Mouse (Mus musculus): Measurements from ENCODE around the gene S100a10.

S100a10 gene

DNA sequence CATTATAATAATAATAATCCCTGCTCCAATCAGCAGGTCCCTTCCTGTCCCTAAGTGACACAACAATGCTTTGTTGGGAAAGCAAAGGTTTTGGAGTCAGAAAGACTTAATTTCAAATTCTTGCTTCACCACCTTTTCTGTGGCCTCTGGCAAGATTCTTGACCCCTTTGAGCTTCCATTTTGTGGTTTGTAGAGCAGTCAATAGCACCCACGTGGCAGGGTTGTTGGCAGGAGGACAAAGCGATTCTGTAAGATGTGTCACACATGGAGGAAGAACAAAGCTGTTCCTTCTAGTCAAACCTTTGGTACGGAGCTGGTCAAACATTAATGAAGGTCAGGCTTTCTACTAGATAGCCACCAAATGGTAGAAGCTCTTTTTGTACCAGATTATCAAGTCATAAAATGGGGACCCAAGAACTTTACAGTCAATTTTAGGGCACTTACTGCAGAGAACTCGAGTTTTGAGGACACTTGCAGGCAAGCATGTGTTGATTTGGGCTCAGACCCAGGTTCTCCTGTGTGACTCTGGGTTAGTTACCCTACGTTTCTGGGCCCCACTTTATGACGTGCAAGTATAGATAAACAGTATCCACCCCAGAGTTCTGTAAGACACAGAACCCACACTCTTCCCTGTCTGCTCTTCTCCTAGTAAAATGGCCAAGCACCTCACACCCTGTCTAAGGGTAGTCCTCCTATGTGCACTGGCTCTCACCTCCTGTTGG is 24.6 kb downstream of the S100a10 start:
- no peak for DNase-seq (ENCODE audit: low read depth, low spot score)

DNA sequence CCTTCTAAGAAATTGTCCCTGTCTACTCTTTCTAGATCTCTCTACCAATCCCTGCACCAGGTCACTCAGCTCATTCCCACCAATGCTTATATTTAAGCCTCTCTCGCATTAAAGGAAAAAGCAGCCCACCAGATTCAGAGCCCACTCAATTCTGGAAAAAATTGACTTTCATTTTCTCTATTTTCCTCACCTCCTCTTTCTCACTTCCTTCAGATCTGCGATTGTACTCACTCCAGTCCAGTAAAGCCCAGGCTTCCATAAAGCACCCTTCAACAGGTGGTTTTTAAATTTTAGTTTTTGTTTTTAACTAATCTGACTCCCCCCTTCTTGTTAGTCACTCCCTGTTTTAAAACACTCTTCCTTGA is 25.1 kb downstream of the S100a10 start:
- DNase-seq (ENCODE audit: low read depth, low spot score) = no peak

DNA sequence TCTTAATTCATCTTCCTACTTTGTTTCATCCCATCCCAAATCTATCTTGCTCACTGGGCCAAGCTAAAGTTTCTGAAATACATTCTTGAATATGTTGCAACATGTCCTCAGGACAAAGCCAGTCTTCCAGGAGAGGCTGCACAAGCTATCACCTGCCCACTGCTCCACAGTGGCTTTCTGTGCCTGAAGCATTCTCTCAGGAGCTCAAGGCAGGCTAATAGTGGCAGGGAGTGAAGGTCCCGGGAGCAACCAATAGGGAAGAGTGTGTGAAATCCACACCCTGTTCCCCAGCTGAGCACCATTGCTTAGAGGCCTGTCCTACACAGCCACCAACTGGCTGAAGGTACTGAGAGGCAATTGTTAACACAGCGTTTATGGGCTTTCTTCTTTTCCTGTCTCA is 26.1 kb downstream of the S100a10 start:
- no peak for DNase-seq (ENCODE audit: low read depth, low spot score)

DNA sequence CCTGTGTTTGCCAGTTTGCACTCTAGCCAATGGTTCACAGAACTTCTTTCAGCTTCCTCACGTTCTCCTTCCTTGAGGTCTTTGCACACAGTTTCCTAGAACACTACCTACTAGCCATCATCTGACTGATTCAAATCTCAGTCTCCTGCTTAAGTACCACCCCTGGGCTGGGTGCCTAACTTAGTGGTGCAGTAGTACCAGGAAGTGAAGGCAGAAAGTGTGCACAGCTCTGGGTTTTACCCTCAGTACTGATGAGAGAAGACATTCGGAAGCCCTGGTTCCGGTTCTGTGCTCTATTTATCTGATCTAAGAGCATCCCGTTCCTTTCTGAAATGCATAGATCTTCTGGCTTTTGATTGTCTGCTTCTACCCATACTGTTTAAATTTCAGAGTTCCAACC is 26.8 kb downstream of the S100a10 start:
- no peak for DNase-seq (ENCODE audit: low read depth, low spot score)

DNA sequence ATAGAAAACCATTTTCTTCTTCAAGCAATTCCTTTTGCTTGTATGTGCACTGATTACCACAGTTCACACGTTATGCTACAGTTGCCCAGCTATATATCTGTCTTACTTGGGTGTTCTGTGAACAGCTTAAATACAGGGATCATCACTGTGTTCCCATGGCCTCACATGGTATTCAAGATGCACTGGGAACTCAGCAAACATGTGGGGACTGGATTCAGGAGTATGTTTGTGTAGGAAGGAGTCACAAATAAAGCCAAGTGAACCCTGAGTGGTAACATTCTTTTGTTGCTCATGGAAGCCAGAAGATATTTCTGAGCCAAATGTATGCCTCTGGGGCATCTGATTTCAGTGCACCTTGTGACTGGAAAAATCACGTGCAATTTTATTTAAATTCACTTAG is 28.2 kb downstream of the S100a10 start:
- DNase-seq (ENCODE audit: low read depth, low spot score) = no peak

DNA sequence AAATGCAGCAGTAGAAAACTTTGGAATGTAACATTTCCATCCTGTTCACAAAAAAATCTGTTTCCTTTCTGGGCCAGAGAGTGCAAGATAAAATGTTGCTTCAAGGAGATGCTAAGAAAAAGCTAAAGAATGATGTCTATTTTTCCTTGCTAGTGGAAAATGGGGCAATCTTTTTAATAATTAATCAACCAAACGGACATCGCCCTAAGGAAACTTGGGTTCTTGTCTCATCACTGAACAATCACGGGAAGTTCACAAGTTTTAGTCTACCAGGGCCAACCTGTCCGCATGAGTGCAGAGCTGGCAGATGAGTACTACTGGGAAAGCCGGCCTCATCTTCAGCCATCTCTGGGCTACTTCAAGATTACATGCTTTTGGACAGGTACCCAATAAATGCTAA is 34.7 kb downstream of the S100a10 start:
- DNase-seq (ENCODE audit: low read depth, low spot score) = no peak

DNA sequence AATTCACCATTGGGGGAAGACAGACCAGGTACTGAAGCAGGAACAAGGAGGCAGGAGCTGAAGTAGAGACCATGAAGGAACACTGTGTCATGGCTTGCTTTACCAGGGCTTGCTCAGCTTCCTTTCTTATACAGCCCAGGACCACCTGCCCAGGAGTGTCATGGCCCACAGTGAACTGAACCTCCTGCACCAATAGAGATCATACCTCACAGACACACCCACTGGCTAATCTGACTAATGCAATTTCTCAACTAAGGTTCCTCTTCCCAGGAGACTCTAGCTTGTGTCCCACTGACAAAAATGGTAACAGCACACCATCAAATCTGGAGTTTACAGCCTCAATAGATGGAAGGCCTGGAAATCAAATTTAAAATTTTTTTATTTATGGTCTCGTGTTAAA is 35.4 kb downstream of the S100a10 start:
- no peak for DNase-seq (ENCODE audit: low read depth, low spot score)

DNA sequence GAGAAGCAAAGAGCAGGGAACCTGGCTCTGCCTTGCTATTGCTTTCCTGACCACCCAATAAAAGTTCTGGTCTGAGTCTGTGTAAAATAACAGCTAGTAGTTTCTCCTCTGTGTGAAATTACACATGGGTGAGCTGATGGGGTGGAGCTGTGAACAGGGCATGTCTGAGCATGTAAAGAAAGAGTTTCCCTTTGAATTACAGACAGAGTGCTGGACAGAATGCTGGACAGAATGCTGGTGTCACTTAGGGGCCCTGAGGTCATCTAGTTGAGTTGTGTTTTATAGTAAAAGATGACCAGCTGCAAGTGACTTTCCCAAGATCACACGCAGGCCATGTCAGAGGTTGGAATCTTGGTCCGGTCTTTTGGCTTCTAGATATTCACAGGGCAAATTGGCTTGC is 37.2 kb downstream of the S100a10 start:
- no peak for DNase-seq (ENCODE audit: low read depth, low spot score)

DNA sequence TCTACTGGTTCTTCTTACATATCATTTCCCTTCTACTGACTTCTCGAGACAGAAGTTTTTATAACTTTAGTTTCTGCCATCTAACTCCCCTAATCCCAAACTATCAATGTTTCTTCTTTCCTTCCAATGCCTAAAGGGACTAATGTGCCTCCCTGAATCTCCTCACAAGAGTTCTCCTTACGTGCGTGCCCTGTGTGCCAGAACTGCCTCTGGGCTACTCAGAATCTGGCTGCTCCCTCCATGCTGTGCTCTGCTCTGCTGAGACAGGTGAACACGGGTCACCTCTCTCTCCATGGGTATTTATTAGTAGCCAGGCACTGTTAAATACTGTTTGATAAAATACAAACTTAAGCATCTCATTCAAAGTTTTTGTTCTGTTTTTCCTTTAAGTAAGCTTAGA is 38.1 kb downstream of the S100a10 start:
- no peak for DNase-seq (ENCODE audit: low read depth, low spot score)

DNA sequence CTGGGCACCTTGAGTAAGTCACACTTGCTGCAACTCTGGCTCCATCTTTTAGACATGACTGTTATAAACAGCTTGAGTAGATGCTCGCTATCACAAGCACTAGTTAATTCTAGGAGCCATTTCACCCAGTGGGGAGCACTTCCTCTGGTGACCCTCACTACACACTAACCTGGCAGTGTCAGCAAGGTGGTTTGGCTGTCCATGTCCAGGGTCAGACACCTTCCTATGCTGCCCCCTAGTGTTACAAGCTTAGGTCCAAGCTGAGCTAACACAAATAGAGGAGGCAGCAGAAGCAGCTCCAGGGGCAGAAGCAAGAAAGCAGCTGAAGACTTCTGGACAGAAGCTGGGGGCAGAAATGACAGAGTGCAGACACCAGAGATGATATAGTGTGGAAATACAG is 38.6 kb downstream of the S100a10 start:
- DNase-seq (ENCODE audit: low read depth, low spot score) = peak; percentile 39

DNA sequence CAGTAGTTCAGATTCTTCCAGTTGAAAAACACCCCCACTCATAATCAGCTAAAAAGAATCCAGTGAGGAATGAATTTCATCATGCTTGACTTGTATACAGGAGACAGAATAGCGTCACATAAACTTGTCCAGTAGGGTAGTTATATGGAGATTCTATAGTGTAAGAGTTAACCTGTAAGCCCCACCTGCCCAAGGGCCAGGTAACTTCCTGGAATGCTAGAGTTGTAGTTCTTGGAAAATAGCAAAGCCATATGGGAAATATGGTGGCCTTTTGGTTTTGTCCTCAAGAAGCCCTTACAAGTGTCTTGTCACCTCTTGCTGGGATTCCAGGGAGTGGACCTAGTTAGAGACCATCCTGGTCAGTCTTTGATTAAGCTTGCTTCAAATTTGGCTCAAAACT is 41.8 kb downstream of the S100a10 start:
- DNase-seq (ENCODE audit: low read depth, low spot score) = no peak

DNA sequence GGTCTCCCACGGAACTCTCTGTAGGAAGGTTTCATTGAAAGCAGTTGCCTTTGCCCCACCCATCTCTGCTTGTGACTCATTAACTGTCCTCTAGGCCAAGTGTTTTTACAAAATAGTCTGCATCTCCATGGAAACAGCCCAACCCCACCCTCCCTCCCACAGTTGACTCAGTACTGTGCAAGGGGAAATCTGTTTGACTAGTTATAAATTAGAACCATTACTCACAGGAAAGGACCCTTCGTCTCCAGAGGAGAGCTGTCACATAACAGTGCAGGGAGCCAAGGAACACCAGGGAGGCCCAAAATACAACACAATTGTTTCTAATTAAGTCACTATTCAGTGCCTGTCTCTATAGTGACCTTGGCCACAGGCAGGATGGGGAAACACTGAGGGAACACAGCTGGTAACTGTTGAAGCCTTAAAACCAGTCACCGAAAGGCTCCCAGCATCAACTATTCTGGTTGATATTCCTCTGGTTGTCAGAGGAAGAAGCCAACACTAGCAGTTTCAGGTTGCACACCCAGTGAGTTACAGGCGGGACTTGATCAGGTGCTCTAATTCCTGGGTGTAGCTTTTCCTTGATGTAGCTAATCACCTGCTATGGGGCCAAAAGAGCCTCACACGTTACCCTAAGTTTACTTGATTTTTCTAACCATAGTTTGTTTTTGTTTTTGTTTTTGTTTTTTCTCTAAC is 42.5 kb downstream of the S100a10 start:
- DNase-seq (ENCODE audit: low read depth, low spot score) = peak; percentile 90

DNA sequence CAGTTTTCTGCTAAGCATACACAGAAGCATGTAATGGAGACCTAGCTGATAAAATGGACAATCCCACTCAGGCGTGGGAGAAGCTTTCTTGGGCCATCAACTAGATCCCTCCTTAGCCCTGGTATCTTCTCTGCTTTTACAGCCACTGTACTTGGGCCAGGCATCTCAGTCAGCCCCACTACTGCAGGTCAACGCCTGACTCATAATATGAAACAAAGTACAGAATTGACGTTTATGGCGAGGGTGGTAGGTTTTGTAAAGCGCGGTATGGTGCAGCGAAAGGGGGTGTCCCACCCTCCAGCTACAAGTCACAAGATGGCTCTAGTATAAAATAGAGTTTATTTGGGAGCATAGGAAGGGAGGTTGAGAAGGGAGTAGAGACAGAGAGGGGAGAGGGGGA is 43.1 kb downstream of the S100a10 start:
- no peak for DNase-seq (ENCODE audit: low read depth, low spot score)

DNA sequence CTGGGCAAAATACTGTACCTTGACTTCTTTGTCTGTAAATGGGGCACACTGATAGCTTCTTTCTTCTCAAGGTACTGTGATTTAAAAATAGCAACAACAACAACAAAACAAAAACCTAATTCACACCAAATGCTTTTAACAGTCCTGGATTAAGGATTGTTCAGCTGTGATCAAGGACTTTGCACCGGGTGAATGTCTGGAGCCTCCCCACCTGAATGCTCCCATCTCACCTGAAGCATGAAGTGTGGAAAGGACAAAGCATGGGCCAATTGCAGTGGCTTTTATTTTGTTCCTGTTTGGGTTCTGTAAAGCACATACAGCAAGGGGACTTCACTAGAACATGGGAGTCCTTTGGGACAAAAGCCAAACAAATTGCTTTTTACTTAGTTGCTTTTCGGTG is 45.3 kb downstream of the S100a10 start:
- DNase-seq (ENCODE audit: low read depth, low spot score) = no peak

DNA sequence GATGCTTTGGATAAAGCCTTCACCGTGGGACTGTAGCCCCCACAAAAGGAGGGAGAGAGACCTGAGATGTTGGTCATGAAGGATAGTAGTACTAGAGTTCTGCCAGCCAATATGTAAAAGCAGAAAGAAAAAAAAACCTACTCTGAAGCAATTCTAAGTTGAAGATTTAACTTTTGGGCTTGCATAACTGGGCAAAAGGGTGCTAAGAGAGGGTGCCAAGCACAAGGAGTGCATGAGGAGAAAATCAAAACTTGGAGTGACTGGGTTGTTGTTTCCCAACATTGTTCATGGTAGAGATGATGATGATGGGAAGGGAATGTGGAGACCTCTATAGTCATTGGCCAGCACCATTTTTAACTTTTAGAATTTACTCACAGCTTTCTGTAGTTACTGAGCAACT is 47.0 kb downstream of the S100a10 start:
- no peak for DNase-seq (ENCODE audit: low read depth, low spot score)

DNA sequence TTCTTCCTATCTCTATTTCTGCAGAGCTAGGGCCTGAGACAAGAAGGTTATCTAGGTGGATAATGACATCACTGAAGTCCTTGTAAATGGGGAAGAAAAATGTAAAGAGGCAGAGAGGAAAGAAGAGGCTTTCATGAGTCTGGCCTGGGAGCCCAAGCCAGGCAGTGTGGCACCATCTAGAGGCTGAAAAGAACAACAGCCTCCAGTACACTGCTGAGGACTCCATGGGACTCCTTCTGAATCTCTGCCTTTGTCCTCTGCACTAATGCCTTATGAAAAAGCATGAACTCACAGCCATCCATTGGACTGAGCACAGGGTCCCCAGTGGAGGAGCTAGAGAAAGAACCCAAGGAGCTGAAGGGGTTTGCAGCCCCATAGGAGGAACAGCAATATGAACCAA is 54.1 kb downstream of the S100a10 start:
- peak; percentile 47 for DNase-seq (ENCODE audit: low read depth, low spot score)

Data from brain, adult 2 months (tissue).